Mouse (Mus musculus): ENCODE measurements around the gene Gm11595.

DNA sequence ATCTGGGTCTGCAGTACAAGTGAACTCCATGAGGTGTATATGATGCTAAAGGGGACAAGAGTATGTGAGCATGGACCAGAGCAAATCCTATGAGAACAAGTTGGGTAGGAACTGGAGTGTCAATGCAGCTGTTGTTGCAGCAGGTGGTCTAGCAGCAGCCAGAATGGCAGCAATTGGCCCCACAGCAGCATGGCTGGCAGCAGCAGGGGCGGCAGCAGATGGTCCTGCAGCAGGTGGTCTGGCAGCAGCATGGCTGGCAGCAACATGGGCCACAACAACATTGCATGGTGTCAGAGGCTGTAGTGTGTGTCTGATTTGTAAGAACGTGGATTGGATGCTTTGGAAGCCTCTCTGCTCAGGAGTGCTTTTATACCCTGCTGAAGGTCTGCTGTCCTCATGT lies 48.7 kb downstream of the Gm11595 start:
- TF ChIP-seq CTCF (IDR thresholded peaks at IDR 0.05; ENCODE audit: insufficient read depth, low read depth, low read length) (no peak), POLR2A (IDR thresholded peaks at IDR 0.05; ENCODE audit: insufficient read depth, low read depth, low read length) (no peak)
